Mouse (Mus musculus): Measurements from ENCODE around the gene Astn2.

DNA sequence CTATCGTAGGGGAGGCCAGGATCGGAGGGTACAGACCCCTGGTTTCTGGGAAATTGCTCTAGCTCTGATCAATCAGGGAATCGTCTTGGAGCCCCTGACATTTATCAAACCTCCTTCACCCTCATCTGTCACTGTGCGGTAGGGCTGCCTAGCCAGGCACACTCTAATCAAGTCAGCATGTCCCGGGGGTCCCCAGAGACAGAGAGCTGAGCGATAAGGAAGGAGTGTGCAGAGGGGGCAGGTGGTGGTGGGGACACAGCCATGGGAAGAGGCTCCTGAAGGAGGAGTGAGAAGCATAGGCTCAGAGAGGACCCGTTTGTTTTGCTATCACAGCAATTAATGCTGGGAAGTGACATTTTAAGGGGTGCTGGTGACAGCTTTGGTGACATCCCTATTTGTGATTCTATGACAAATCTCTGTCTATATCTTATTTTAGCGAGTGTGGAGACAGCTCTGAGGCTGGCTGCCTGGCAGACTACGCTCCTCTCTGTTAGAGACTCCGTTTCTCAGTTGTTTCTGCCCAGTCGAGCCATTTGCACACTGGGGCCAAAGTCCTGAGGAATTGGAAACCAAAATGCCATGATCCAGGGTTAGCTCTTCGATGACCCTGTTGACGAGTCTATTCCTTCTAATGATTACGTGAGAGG lies 228.4 kb downstream of the Astn2 start:
- TF ChIP-seq POLR2A (IDR thresholded peaks at IDR 0.05; ENCODE audit: borderline replicate concordance, control insufficient read depth, low read depth, low read length) (no peak), CTCF (IDR thresholded peaks at IDR 0.05; ENCODE audit: control insufficient read depth, insufficient read depth, low read length) (no peak)

Measured in bone marrow, adult 2 months (tissue).